Mouse (Mus musculus) left cerebral cortex, postnatal 25 days (tissue): ENCODE results near the gene Tmem59l. TPM values are rescaled to one million over a fixed set of nuclear protein-coding genes. Genes with fewer than 3 reads are reported as not detected.
"Not testable (repeated sequence)": the region's sequence is repeated elsewhere in the genome, so short reads cannot be mapped to it uniquely, and the experiment has no call there.

Experiments
- DNase-seq, 2 experiments: peaks; one replicate each; pipeline ENCODE4 v3.0.0; 2022; ENCODE audit warnings: low spot score in 2 of 2, mixed read lengths in 1 of 2
- intact Hi-C: fragments of 180-260 bp; cut with DNase I; formaldehyde crosslinking; loops from one replicate; pipeline ENCODE4 v1.15.1; 2025
- total RNA-seq, 2 experiments: library from RNA; stranded (reverse); gene quantifications; 2 replicates each; pipeline ENCODE4 v1.2.3; 2021

The Tmem59l gene
- 100 to 1,000 TPM; 264 to 286 TPM for total RNA-seq

DNA sequence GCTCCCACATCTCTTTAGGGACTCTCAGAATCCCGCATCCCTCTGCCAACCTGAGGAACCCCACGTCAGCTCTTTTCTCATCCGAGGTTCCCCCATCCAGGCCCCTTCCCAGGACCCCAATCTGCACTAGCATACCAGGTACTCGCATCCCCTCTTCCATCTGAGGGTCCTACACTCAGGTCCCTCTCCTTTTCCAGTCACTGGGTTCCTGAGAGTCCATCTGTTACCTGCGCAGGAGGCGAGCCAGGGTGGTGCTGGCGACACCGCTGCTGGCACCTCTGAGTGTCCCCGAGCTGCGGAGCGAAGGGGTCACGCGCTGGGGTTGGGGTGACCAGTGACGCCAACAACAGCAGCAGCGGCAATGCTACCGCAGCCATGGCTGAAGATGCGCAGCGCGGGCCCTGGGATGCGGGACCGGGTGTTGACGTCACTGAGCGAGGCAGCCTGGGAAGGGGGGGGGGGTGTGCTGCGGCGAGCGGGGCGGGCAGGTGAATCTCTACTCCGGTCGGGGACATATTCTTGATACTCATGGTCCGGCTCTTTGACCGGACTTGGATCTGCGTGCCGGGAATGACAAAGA lies at the start of gene Tmem59l:
TSS of gene Tmem59l (minus strand) at position 418 of the 580 bp plus-strand sequence.
- DNase-seq: peak; percentile 63 to 64
- intact Hi-C loops: loop anchor here (5.0 kb wide), 1 partner anchor 70 kb away; no protein-coding TSS in a partner anchor

DNA sequence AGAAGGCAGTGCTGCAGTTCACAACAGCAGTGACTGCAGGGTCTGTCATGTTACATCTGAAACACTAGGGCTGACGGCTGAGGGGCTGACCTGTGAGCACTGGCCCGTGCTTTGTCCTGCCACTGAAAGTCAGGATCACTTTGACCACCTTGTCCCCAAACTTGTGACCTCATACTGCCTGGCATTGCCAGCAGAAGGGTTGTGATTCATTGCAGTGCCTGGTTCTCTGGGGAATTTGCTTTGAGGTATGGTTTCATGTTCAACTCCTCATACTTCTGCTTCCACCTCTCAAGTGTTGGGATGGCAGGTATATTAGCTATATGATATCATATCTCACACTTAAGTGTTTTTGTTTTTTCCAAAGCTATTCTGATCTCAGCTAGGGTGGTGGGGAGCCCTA lies 48.5 kb upstream of the Tmem59l start:
- intact Hi-C loops: no loop called here
- no peak for DNase-seq

DNA sequence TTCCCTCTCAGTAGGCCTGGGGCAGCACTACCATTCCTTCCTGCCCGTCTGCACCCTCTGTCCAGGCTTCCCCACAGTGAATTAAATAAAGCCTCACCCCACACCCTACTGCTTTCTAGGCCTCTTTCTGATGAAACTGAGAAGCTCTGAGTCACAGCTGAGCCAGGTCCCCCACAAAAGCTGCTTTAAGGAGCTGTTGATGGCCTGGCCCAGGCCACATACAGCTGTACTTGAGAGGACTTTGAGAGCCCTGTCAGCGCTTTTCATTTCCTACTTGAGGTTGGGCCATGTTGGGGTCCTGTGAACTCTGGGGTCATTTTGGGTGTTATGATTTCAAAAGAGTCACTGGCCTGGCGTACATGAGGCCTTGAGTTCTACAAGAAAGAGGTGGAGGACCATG lies 48.1 kb upstream of the Tmem59l start:
- intact Hi-C loops: no loop called here
- peak in 1 of 2 experiments; percentile 53 for DNase-seq

DNA sequence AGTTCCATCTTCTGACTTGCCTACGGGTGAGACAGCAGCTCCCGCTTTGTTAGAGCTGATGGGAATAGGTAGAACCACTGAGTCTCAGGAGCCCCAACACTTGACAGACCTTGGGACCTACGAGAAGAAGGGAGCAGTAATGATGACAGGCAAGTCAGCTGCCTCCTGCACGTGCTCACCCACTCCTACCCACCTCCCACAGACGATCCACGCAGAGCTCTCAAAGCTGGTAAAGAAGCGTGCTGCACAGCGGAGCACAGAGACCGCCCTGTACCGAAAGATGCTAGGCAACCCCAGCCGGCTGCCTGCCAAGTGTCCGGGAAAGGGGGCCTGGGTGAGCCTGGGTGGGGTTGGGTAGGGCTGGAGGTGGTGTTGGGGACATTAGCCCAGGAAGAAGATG lies 47.1 kb upstream of the Tmem59l start:
- DNase-seq: peak in 1 of 2 experiments; percentile 49
- intact Hi-C loops: no loop called here

DNA sequence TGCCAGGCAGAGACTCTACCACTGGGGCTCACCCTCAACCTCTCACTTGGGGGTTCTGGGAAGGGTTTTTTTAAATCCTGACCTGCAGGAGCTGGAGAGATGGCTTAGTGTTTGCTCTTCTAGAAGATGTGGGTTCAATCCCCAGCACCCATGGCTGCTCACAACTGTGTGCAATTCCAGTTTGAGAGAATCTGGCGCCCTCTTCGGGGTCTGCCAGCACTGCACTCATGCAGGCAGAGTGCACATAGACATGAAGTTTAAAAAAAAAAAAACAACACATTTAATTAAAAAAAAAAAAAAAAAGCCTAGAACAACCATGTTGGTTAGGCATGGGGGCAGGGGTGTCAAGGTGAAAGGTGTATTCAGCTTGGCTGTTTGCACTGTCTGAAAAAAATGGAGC lies 43.2 kb upstream of the Tmem59l start:
- no peak for DNase-seq
- intact Hi-C loops: no loop called here

DNA sequence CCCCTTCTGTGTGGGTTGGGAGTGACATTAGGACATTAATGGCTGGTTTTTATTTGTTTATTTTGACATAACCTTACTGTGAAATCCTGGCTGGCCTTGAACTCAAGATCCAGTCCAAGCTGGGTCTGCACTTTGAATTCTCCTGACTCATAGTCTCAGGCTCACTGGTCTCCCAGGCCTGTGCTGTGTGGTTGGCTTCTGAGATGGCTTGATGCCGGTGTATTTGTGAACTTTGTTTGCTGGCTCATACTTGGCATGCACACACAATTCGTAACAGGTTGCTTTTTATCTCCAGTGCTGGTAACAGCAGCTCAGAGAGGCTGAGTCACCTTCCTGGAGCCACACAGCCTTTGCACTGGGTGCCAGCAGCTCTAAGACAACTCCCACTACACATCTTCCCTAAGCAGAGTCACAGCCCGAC lies 42.6 kb upstream of the Tmem59l start:
- intact Hi-C loops: no loop called here
- DNase-seq: peak in 1 of 2 experiments; percentile 60

DNA sequence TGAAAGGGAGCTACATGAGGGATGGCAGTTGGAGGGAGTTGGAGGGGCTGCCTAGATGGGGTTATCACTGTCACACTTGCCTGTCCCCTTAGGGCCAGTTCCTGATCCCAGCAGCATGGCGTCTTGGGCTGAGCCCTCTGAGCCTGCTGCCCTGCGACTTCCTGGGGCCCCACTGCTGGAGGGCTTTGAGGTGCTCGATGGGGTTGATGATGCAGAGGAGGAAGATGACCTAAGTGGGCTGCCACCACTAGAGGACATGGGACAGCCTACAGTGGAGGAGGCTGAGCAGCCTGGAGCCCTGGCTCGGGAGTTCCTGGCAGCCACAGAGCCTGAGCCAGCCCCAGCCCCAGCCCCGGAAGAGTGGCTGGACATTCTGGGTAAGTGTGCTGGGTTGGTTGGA lies 42.1 kb upstream of the Tmem59l start:
- intact Hi-C loops: no loop called here
- no peak for DNase-seq

DNA sequence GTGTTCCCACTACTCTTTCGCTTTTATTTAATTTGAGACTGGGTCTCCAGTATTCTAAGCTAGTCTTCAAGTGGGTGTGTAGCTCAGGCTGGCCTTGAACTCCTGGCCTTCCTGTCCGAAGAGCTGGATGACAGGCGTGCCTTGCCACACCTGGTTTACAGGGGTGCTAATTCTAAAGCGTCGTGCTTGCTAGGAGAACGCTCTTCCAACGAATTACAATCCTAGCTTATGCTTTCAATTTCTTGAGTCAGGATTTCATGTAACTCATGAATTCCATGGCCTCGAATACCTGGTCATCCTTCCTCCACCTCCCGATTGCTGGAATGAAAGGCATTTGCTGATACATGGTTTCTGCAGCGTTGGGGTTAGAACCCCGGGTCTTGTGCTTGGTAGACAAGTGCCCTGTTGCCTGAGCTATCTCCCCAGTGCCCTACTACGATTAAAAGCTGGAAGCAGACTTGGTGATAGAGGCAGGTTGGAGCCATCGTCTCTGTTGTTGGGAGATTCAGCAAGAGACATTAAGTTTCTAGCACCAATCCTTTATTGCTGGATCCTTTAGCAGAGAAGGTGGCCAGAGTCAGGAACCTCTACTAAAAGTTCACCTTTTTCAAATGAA lies 41.1 kb upstream of the Tmem59l start:
- intact Hi-C loops: no loop called here

DNA sequence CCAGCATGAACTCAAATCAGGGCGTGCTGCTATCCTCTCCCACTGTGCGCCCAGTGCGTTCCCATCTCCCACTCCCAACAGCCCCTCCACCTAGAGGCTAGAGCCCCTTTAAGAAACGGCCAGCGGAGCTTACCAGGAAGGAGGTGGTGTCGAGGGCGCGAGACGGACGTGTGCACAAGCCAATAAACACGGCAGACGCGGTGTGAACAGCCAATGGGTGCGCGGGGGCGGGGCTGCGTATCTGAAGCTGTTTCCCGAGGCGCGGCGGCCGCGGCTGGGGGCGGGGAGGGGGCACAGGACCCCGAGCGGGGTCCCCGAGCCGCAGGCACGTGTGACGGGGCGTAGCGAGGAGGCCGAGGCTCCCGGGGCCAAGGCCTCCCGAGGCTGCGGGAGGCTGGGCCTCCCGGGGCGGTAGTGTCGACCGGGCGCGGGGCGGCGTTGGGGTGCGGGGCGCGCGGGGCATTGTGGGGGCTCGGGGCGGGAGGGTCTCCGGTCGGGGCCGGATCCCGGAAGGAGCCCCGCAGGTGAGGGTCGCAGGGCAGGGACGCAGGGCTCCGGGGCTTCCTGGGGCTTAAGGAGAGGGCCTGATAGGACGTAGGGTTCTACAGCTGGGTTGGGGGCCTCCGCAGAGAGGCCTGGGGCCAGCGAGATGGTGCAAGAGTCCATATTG lies 40.5 kb upstream of the Tmem59l start, which contains the start of the genes Fkbp8 and Kxd1:
TSS of gene Fkbp8 (plus strand) at position 213 of the 670 bp plus-strand sequence.
TSS of gene Kxd1 (minus strand) at position 445 of the 670 bp plus-strand sequence.
- intact Hi-C loops: no loop called here
- DNase-seq: peak; percentile 99 to 100

More for the DNA sequence above, 41.1 kb upstream of the Tmem59l start:
- no peak for DNase-seq

DNA sequence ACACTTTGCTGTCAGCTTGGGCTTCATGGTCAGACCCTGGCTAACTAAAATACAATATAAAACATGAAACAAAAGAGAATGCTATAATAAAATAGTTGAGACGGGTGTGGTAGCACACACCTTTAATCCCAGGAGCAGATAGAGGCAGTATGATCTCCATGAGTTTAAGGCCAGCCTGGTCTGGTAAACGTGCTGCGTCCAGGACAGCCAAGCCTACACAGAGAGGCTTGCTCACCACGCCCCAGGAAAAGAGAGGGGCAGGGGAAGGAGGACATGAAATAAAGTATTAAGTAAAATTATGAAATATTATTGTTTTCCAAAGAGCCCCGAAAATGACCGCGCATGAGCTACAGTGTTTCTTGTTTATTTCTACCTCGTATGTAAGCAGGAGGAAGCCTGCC lies 40.0 kb upstream of the Tmem59l start:
- intact Hi-C loops: no loop called here
- DNase-seq: no peak

DNA sequence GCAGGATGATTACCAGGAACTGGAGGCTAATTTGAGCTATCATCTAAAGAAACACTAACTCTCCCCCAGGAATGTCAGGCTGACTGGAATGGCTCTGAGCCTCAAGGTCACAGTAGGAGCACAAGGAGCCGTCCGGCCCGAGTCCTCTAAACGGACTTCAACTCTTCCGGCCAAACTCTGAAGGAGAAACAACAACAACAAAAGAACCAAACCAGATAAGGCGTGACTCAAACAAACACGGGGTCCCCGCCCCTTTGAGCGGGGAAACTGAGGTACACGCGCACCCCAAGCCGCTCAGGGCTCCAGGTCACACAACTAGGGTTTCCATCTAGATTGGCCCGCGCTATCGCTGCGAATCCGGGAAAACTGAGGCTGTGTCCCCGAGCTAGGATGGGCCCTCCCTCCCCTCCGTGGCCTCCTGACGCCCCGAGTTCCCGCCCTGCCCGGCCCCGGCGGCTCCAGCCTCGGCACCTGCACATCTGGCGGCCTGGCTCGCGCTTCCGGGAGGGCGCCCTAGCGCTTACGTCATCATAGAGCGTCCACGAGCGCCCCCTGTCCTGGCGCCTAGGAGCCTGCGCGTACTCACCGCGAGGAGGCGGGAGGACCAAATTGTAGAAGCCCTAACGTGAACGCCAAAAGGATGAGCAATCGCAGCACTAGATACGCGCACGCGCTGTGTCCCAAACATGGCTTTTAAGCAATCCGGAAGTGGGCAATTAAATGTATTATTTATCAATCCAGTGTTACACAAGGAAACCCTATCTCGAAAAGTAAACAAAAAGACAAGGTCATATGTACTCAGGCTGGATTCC lies 35.6 kb upstream of the Tmem59l start:
- DNase-seq: peak; percentile 97 to 98
- intact Hi-C loops: no loop called here

DNA sequence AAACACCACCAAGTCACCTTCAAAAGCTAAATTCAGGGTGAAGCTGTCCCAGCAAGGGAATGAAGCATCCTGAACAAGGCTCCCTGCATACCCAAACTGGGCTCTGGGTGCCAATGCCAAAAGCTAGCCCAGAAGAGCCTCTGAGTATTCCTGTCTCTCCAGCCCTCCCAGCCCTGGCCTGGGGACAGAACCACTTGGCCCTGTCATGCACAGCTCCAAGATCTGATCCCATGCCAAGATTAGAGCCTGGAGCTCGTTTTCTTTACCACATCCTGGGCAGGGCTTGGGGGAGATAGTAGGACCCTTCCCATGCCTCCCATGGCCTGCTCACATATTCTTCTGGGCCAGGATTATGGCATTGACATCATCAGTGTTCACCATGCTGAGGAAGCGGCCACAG lies 32.4 kb upstream of the Tmem59l start:
- intact Hi-C loops: no loop called here
- no peak for DNase-seq

DNA sequence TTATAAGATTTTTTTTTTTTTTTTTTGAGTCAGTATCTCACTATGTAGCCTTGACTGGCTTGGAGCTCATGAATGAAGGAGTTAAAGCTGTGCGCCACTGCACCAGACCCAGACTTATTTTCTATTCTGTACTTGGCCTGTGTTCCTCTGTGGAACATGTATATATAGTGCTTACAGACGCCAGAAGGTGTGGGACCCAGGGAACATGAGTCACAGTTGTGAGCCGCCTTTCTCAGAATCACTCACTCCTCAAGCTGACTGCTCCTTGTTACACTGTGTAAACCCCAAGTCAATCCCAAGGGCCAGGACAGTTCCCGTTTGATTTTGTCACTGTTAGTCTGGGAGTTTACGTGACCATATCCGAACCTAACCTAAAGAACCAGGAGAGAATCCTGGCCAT lies 31.9 kb upstream of the Tmem59l start:
- intact Hi-C loops: no loop called here
- peak in 1 of 2 experiments; percentile 75 for DNase-seq

DNA sequence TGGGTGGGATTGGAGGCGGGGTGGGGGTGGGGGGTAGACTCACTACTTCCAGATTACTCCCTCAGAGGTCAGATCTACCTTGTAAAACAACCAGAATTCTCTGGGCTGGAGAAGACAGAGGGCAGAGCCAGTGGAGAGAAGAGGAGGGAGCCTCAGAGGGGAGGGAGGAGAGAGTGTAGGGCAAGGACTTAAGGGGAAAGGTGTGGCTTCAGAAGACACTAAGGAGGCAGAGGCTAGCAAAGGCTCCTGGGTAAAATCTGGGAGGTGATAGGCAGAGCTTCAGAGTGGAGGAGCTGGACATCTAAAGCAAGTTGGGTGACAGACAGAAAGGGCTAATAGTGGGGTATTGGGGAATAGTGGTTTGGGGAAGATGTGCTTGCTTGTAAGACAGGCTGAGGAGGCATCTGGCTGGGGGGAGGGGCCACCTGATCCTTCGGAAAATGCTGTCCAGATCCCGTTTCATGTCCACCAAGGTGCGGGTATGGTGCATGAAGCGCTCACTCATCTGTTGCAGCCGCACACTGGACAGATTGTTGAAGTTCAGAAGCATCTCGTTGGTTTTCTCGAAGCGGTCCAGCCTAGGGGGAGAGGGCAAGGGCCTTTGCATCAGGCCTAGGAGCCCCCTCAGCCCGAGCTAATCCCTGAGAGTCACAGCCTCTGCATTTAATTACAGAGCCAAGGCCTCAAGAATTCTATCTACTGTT lies 30.9 kb upstream of the Tmem59l start:
- DNase-seq: no peak
- intact Hi-C loops: no loop called here

DNA sequence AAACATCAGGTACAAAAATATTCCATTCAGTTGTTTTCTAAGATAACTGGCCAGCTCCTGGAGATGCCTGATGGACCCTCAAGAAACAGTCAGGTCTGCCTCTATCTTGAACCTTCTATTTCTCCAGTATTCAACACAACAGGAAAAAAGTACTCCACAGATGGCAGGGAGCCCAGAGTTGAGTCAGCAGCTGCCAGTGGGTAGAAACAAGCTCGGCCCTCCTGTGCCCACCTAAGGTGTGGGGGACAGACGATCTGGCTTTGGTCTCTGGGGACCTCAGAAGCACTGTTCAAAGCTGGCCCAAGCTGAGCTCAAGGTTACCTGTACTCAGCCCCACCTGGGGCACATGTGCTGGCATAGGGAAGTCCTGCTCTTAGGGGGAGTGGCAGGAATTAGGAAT lies 26.3 kb upstream of the Tmem59l start:
- intact Hi-C loops: no loop called here
- peak in 1 of 2 experiments; percentile 89 for DNase-seq

DNA sequence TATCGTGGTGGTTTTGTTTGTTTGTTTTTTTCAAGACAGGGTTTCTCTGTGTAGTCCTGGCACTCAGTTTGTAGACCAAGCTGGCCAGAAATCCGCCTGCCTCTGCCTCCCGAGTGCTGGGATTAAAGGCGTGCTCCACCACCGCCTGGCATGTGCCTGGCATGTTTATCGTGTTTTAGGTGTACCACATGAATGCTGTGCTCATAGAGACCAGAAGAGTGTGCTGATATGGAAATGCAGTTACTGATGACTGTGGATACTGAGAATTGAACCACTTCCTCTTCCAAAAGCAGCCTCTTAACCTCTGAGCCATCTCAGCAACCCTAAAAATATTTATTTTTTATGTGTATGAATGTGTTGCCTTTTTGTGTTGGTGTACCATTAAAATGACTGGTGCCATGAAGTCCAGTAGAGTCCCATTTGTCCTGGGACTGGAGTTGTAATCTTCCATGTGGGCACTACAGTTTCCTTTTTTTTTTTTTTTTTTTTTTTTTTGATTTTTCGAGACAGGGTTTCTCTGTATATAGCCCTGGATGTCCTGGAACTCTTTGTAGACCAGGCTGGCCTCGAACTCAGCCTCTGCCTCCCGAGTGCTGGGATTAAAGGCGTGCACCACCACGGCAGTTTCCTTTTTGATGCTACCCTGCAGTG lies 25.2 kb upstream of the Tmem59l start:
- no peak for DNase-seq
- intact Hi-C loops: no loop called here

DNA sequence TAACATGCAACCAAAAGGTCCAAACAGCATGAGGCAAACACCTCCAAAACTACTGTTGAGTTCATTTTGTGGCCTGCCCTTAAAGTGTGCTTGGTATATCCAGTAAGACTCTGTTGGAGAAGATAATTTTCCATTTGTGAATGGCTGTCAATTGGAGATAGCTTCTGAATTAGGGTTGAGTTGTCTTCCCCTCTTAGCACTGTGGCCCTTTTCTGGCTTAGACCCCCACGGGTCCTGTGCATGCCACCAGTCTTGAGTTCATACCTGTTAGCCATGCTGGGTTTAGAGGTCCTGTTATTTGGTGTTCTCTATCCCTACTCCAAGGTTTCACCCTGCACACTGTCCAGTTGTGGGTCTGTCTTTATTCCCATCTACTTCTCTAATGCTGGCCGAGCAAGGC lies 24.6 kb upstream of the Tmem59l start:
- intact Hi-C loops: no loop called here
- DNase-seq: no peak

DNA sequence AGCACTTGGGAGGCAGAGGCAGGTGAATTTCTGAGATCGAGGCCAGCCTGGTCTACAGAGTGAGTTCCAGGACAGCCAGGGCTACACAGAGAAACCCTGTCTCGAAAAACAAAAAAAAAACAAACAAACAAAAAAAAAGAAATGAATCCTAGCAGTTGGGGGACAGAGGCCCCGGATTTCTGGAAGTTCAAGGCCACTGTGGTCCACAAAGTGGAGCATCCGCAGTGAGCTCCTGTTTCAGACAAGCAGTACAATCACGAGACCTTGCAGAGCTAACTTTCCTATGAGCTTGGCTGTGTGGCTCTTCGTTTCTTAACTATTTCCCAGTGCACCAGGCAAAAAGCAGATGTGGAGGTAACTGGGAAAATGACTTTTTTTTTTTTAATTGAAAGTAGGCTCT lies 24.0 kb upstream of the Tmem59l start:
- intact Hi-C loops, DNase-seq: not testable (repeated sequence)
